Mouse (Mus musculus) brain, embryonic 14.5 days (tissue): Measurements from ENCODE around the gene Speg. TPM values are rescaled to one million over a fixed set of nuclear protein-coding genes. Genes with fewer than 3 reads are reported as not detected.

Source experiments
- DNase-seq: peaks from one replicate; pipeline ENCODE4 v3.0.0-alpha.2; 2011; ENCODE audit warnings: low read depth
- CTCF ChIP-seq: fragments of 200-500 bp; IDR thresholded peaks from 2 replicates; pipeline ENCODE4 v1.5.1; 2012; ENCODE audit warnings: inconsistent platforms, mild to moderate bottlenecking, moderate library complexity, borderline replicate concordance; ENCODE audit not compliant: insufficient read depth, insufficient read length; ENCODE audit errors: extremely low read depth
- POLR2A ChIP-seq: fragments of 200-500 bp; IDR thresholded peaks from 2 replicates; pipeline ENCODE4 v1.6.1; 2012; ENCODE audit warnings: mild to moderate bottlenecking, inconsistent platforms, borderline replicate concordance; ENCODE audit not compliant: poor library complexity, insufficient read depth, insufficient read length, severe bottlenecking; ENCODE audit errors: extremely low read depth
- polyA plus RNA-seq: library from polyadenylated mRNA; depleted of rRNA; stranded (reverse); fragments of >200 nt; gene quantifications from 2 replicates; pipeline ENCODE4 v1.2.3, GENCODE M21; 2012

Speg gene
- polyA plus RNA-seq, 1 experiment, result 56.1 TPM

- no peak for TF ChIP-seq POLR2A
- no peak for TF ChIP-seq CTCF
- DNase-seq, result no peak
Observed at GRCm38 (mm10) chr1:75369360-75369983, 5.6 kb upstream of the Speg start.

- TF ChIP-seq CTCF (no peak), POLR2A (no peak)
- DNase-seq, result no peak
Observed at GRCm38 (mm10) chr1:75369984-75370660, 5.0 kb upstream of the Speg start.

GRCm38 (mm10) chr1:75371317-75372095, 3.6 kb upstream of the Speg start:
- TF ChIP-seq POLR2A (no peak), CTCF (peak; percentile 55)
- DNase-seq, result no peak

GRCm38 (mm10) chr1:75372450-75372849, 2.6 kb upstream of the Speg start:
- no peak for TF ChIP-seq POLR2A
- TF ChIP-seq CTCF, result no peak
- DNase-seq, result no peak

- peak; percentile 61 for DNase-seq
- TF ChIP-seq POLR2A, result no peak
- no peak for TF ChIP-seq CTCF
Observed at GRCm38 (mm10) chr1:75373276-75373675, 1.8 kb upstream of the Speg start.

GRCm38 (mm10) chr1:75379196-75379595, 4.1 kb downstream of the Speg start:
- TF ChIP-seq POLR2A (no peak), CTCF (no peak)
- no peak for DNase-seq

GRCm38 (mm10) chr1:75379931-75380330, 4.8 kb downstream of the Speg start:
- DNase-seq, result no peak
- no peak for TF ChIP-seq CTCF
- TF ChIP-seq POLR2A, result no peak

GRCm38 (mm10) chr1:75380951-75381350, 5.9 kb downstream of the Speg start:
- TF ChIP-seq CTCF (no peak), POLR2A (no peak)
- DNase-seq, result no peak

GRCm38 (mm10) chr1:75381482-75382355, 6.6 kb downstream of the Speg start:
- DNase-seq, result peak; percentile 67
- TF ChIP-seq POLR2A (0 out of 2 replicates have a peak, but pooled peaks have one; percentile 24), CTCF (0 out of 2 replicates have a peak, but pooled peaks have one; percentile 19)

- DNase-seq, result peak; percentile 48
- TF ChIP-seq CTCF, result no peak
- TF ChIP-seq POLR2A, result no peak
Observed at GRCm38 (mm10) chr1:75382356-75383071, 7.4 kb downstream of the Speg start.
